Mouse (Mus musculus) limb, embryonic 10.5 days (tissue): ENCODE data around the gene Sfxn1. TPM values are rescaled to one million over a fixed set of nuclear protein-coding genes. Genes with fewer than 3 reads are reported as not detected.

Source experiments
- polyA plus RNA-seq: library from polyadenylated mRNA; unstranded; fragments of >200 nt; fragmentation: Nextera tagmentation; extraction: Ambion mirVana; gene quantifications from 2 replicates; pipeline ENCODE4 v1.2.1, GENCODE M21; 2016

Gene Sfxn1
- polyA plus RNA-seq, 1 experiment from 2014 or later = 69.7 TPM

Other genes with a start within 250 kb of the Sfxn1 start
- gene Drd1, start 16.2 kb upstream of the Sfxn1 start, polyA plus RNA-seq = not detected in 2 replicates
- gene Hrh2, start 120.3 kb downstream of the Sfxn1 start, polyA plus RNA-seq = 0.05 TPM in 1 of 2 replicates, not detected in the other